Mouse (Mus musculus): ENCODE measurements around the gene Tuba4a. TPM values are rescaled to one million over a fixed set of nuclear protein-coding genes. Genes with fewer than 3 reads are reported as not detected.

Tuba4a gene
- total and polyA plus RNA-seq, 3 experiments, result 180 to 294 (median 192) TPM

- in situ Hi-C loops (cut with MboI; ENCODE audit: low pct_ligation_motif_present, low pct_unique_long_range_greater_than_20kb, low sequenced_read_pairs), result no loop called here
- H3K9me3 ChIP-seq (replicated peaks; ENCODE audit: low read length), result no peaks in the 10 kb centered on the region
- no peaks in the 10 kb centered on the region for H3K79me2 ChIP-seq (replicated peaks; ENCODE audit: control insufficient read depth, extremely low read depth, insufficient read depth, poor library complexity, severe bottlenecking)
- DNase-seq (ENCODE audit: extremely low read depth), result no peak
- no peak overlapping the region for H3K9ac ChIP-seq (ENCODE audit: insufficient read depth, low read depth)
- TF ChIP-seq MYC (IDR thresholded peaks at IDR 0.05; ENCODE audit: low read depth, low read length), result no peak
- no peak for TF ChIP-seq KAT2A (IDR thresholded peaks at IDR 0.05; ENCODE audit: insufficient replicate concordance, low read length)
- no peak for TF ChIP-seq MXI1 (IDR thresholded peaks at IDR 0.05; ENCODE audit: low read depth, low read length)
- no peak for TF ChIP-seq GABPA (IDR thresholded peaks at IDR 0.05; ENCODE audit: insufficient replicate concordance, low read depth, low read length)
- TF ChIP-seq POLR2A (IDR thresholded peaks at IDR 0.05; ENCODE audit: low read depth, low read length), result no peak
- no peak for TF ChIP-seq HCFC1 (IDR thresholded peaks at IDR 0.05; ENCODE audit: low read depth, low read length)
- dilution Hi-C loops (cut with MboI; ENCODE audit: extremely low pct_ligation_motif_present, extremely low pct_unique_long_range_greater_than_20kb, low sequenced_read_pairs), result no loop called here
- H3K4me1 ChIP-seq (ENCODE audit: control insufficient read depth in 1 of 2, insufficient read depth in 2 of 2), result peaks cover 0 to 8% of the 10 kb centered on the region in 2 experiments; a peak in 2 of 4 replicates
- no peak overlapping the region for H3K27ac ChIP-seq (ENCODE audit: insufficient read depth, low read depth)
- no peak overlapping the region for H3K4me2 ChIP-seq (ENCODE audit: insufficient read depth, low read depth, poor library complexity, severe bottlenecking)
- no peaks in the 10 kb centered on the region for H3K27me3 ChIP-seq (replicated peaks)
- no peak overlapping the region for H3K4me3 ChIP-seq (replicated peaks in 1 of 3; ENCODE audit: low read depth in 2 of 3, low read length in 2 of 3, poor library complexity in 1 of 3)
- peaks cover 36 to 75% of the 10 kb centered on the region in 2 experiments for H3K36me3 ChIP-seq (replicated peaks in 1 of 2; ENCODE audit: control insufficient read depth in 1 of 2, insufficient read depth in 1 of 2, low read length in 1 of 2)
Observed at GRCm38 (mm10) chr1:75244175-75244826, 24.6 kb upstream of the Tuba4a start.

GRCm38 (mm10) chr1:75243411-75243810 is 23.7 kb upstream of the Tuba4a start:
- Histone ChIP-seq H3K4me1 (ENCODE audit: control insufficient read depth in 1 of 2, insufficient read depth in 2 of 2) (peaks cover 0 to 6% of the 10 kb centered on the region in 2 experiments; a peak in 1 of 4 replicates), H3K79me2 (replicated peaks; ENCODE audit: control insufficient read depth, extremely low read depth, insufficient read depth, poor library complexity, severe bottlenecking) (no peaks in the 10 kb centered on the region), H3K4me3 (replicated peaks in 1 of 3; ENCODE audit: low read depth in 2 of 3, low read length in 2 of 3, poor library complexity in 1 of 3) (no peak overlapping the region), H3K4me2 (ENCODE audit: insufficient read depth, low read depth, poor library complexity, severe bottlenecking) (no peak overlapping the region), H3K27me3 (replicated peaks) (no peaks in the 10 kb centered on the region), H3K27ac (ENCODE audit: insufficient read depth, low read depth) (no peak overlapping the region), H3K9me3 (replicated peaks; ENCODE audit: low read length) (no peaks in the 10 kb centered on the region), H3K9ac (ENCODE audit: insufficient read depth, low read depth) (no peak overlapping the region), H3K36me3 (replicated peaks in 1 of 2; ENCODE audit: control insufficient read depth in 1 of 2, insufficient read depth in 1 of 2, low read length in 1 of 2) (peaks cover 37 to 84% of the 10 kb centered on the region in 2 experiments)
- DNase-seq (ENCODE audit: extremely low read depth), result no peak
- in situ Hi-C loops (cut with MboI; ENCODE audit: low pct_ligation_motif_present, low pct_unique_long_range_greater_than_20kb, low sequenced_read_pairs) (no loop called here), dilution Hi-C loops (cut with MboI; ENCODE audit: extremely low pct_ligation_motif_present, extremely low pct_unique_long_range_greater_than_20kb, low sequenced_read_pairs) (no loop called here)
- no peak for TF ChIP-seq ZC3H11A (IDR thresholded peaks at IDR 0.05; ENCODE audit: low read depth, low read length)

GRCm38 (mm10) chr1:75239591-75239990 is 19.9 kb upstream of the Tuba4a start:
- no peak overlapping the region for H3K9ac ChIP-seq (ENCODE audit: insufficient read depth, low read depth)
- H3K4me3 ChIP-seq (replicated peaks in 1 of 3; ENCODE audit: low read depth in 2 of 3, low read length in 2 of 3, poor library complexity in 1 of 3), result no peak overlapping the region
- H3K36me3 ChIP-seq (replicated peaks in 1 of 2; ENCODE audit: control insufficient read depth in 1 of 2, insufficient read depth in 1 of 2, low read length in 1 of 2), result peaks cover 33 to 59% of the 10 kb centered on the region in 2 experiments
- H3K27ac ChIP-seq (ENCODE audit: insufficient read depth, low read depth), result no peak overlapping the region
- dilution Hi-C loops (cut with MboI; ENCODE audit: extremely low pct_ligation_motif_present, extremely low pct_unique_long_range_greater_than_20kb, low sequenced_read_pairs) (no loop called here), in situ Hi-C loops (cut with MboI; ENCODE audit: low pct_ligation_motif_present, low pct_unique_long_range_greater_than_20kb, low sequenced_read_pairs) (no loop called here)
- no peak for DNase-seq (ENCODE audit: extremely low read depth)
- no peaks in the 10 kb centered on the region for H3K27me3 ChIP-seq (replicated peaks)
- H3K79me2 ChIP-seq (replicated peaks; ENCODE audit: control insufficient read depth, extremely low read depth, insufficient read depth, poor library complexity, severe bottlenecking), result no peaks in the 10 kb centered on the region; the same call in 1 of the 2 replicates
- no peaks in the 10 kb centered on the region for H3K9me3 ChIP-seq (replicated peaks; ENCODE audit: low read length)
- H3K4me1 ChIP-seq (ENCODE audit: control insufficient read depth in 1 of 2, insufficient read depth in 2 of 2), result peaks cover 7 to 27% of the 10 kb centered on the region in 2 experiments
- no peak overlapping the region for H3K4me2 ChIP-seq (ENCODE audit: insufficient read depth, low read depth, poor library complexity, severe bottlenecking)
- no peak for TF ChIP-seq SMC3 (IDR thresholded peaks at IDR 0.05; ENCODE audit: low read depth, low read length)
